Mouse (Mus musculus) kidney, embryonic 15.5 days (tissue): ENCODE data around the gene Dlx3. TPM values are rescaled to one million over a fixed set of nuclear protein-coding genes. Genes with fewer than 3 reads are reported as not detected.

ENCODE experiments used
- ATAC-seq: fragments of 200-750 bp; cut with Nextera tagmentation; replicated peaks from 2 replicates; pipeline ENCODE4 v1.8.0; 2017; ENCODE audit warnings: moderate TSS enrichment; ENCODE audit not compliant: low FRiP score
- H3K27ac ChIP-seq: fragments of 300-500 bp; sonication (generic); 2 replicates; pipeline ENCODE4 v1.5.1; 2015; ENCODE audit warnings: mild to moderate bottlenecking, inconsistent platforms
- H3K27me3 ChIP-seq: fragments of 300-500 bp; sonication (generic); 2 replicates; pipeline ENCODE4 v1.6.1; 2015; ENCODE audit warnings: inconsistent platforms
- H3K36me3 ChIP-seq: fragments of 300-500 bp; sonication (generic); 2 replicates; pipeline ENCODE4 v1.6.1; 2015; ENCODE audit warnings: inconsistent platforms
- H3K4me1 ChIP-seq: fragments of 300-500 bp; sonication (generic); 2 replicates; pipeline ENCODE4 v1.6.1; 2015; ENCODE audit warnings: inconsistent platforms
- H3K4me2 ChIP-seq: fragments of 300-500 bp; sonication (generic); 2 replicates; pipeline ENCODE4 v1.6.1; 2015; ENCODE audit warnings: moderate library complexity, mild to moderate bottlenecking, inconsistent platforms
- H3K4me3 ChIP-seq: fragments of 300-500 bp; sonication (generic); replicated peaks from 2 replicates; pipeline ENCODE4 v1.5.1; 2015; ENCODE audit warnings: mild to moderate bottlenecking, inconsistent platforms
- H3K9ac ChIP-seq: fragments of 300-500 bp; sonication (generic); 2 replicates; pipeline ENCODE4 v1.6.1; 2015; ENCODE audit warnings: mild to moderate bottlenecking, inconsistent platforms
- H3K9me3 ChIP-seq: fragments of 300-500 bp; sonication (generic); replicated peaks from 2 replicates; pipeline ENCODE4 v1.6.1; 2016; ENCODE audit warnings: inconsistent platforms
- WGBS: fragments of 180-500 bp; shearing (Covaris S2); methylation state at CpG from one replicate; pipeline ENCODE4 v1.1.7; 2015; ENCODE audit warnings: mixed read lengths; 5-methylcytosine and 5-hydroxymethylcytosine counted together
- polyA plus RNA-seq: library from polyadenylated mRNA; unstranded; fragments of >200 nt; fragmentation: Nextera tagmentation; extraction: Ambion mirVana; gene quantifications from 2 replicates; pipeline ENCODE4 v1.2.1, GENCODE M21; 2015

Dlx3 gene
- polyA plus RNA-seq, 1 experiment from 2014 or later, result 0.78 TPM

GRCm38 (mm10) chr11:95079256-95079875 is 40.6 kb upstream of the Dlx3 start:
- no peaks in the 10 kb centered on the region for H3K9me3 ChIP-seq
- peak overlapping the region; percentile 78; the same call in 1 of the 2 replicates for H3K27ac ChIP-seq
- no peak overlapping the region for H3K4me3 ChIP-seq
- no peak overlapping the region for H3K9ac ChIP-seq
- H3K4me2 ChIP-seq, result 0 out of 2 replicates have a peak overlapping the region, but pooled peaks have one; percentile 98
- WGBS, result 68% methylated on average over 6 of the region's 6 CpGs
- no peaks in the 10 kb centered on the region for H3K36me3 ChIP-seq
- peaks cover 27% of the 10 kb centered on the region for H3K27me3 ChIP-seq
- H3K4me1 ChIP-seq, result peaks cover 82% of the 10 kb centered on the region
- ATAC-seq, result no peak

GRCm38 (mm10) chr11:95080783-95081182 is 39.1 kb upstream of the Dlx3 start:
- 47% methylated on average over 6 of the region's 6 CpGs for WGBS
- H3K36me3 ChIP-seq, result no peaks in the 10 kb centered on the region
- H3K9me3 ChIP-seq, result no peaks in the 10 kb centered on the region
- peaks cover 79% of the 10 kb centered on the region for H3K4me1 ChIP-seq
- H3K9ac ChIP-seq, result no peak overlapping the region
- H3K4me2 ChIP-seq, result no peak overlapping the region
- ATAC-seq, result no peak
- H3K4me3 ChIP-seq, result no peak overlapping the region
- H3K27ac ChIP-seq, result peak overlapping the region; percentile 78
- peaks cover 21% of the 10 kb centered on the region for H3K27me3 ChIP-seq

GRCm38 (mm10) chr11:95082896-95083295 is 37.0 kb upstream of the Dlx3 start:
- Histone ChIP-seq H3K27ac (no peak overlapping the region), H3K4me1 (peaks cover 79% of the 10 kb centered on the region), H3K27me3 (peaks cover 2% of the 10 kb centered on the region; the same call in 1 of the 2 replicates), H3K4me3 (no peak overlapping the region), H3K9ac (no peak overlapping the region), H3K4me2 (no peak overlapping the region), H3K9me3 (no peaks in the 10 kb centered on the region), H3K36me3 (no peaks in the 10 kb centered on the region)
- 84% methylated on average over 7 of the region's 7 CpGs for WGBS
- ATAC-seq, result no peak

DNA sequence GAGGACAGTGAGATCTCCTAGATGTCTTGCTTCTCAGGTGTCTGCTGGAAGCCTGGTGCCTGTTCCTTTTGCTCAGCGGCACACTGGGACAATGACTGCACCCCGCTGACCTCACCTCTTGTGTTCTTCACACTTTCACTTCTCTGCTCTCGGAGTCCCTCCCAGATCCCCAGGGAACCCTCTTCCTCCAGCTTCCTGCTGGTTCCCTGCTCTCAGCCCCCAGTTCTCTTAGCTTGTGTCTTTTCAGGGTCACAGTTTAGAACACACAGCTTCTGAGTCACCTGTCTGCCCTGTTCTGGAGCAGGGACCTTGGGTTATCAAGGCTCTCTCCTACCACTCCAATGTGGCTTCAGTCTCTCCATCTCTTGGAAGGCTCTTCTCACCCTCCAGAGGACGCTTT is 35.7 kb upstream of the Dlx3 start:
- Histone ChIP-seq H3K9me3 (no peaks in the 10 kb centered on the region), H3K27me3 (no peaks in the 10 kb centered on the region), H3K9ac (no peak overlapping the region), H3K27ac (0 out of 2 replicates have a peak overlapping the region, but pooled peaks have one; percentile 41), H3K36me3 (no peaks in the 10 kb centered on the region), H3K4me3 (no peak overlapping the region), H3K4me1 (peaks cover 78% of the 10 kb centered on the region), H3K4me2 (no peak overlapping the region)
- no peak for ATAC-seq
- WGBS, result 43% methylated on average over 4 of the region's 4 CpGs

- Histone ChIP-seq H3K4me1 (peaks cover 75% of the 10 kb centered on the region), H3K27ac (peak overlapping the region; percentile 81)
- no peak for ATAC-seq
Measured at GRCm38 (mm10) chr11:95084811-95085382, 35.0 kb upstream of the Dlx3 start.

DNA sequence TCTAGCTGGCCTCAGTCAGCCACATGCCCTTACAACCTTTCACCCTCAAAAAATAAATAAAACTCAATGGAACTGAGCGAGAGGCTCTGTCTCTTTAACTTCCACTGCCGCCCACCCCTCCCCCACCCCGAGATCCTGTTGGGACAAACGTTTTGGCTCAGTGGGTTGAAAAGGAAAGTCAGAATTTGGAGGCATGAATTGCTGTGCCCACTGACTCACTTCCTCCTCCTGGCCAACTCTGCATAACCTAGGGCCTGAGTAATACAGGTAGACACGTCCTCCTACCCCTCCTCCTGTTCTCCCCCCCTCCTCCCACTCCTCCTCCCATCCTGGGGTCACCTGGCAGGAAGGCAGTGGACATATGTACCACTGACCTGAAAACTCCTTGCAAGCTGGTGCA is 34.2 kb upstream of the Dlx3 start:
- no peaks in the 10 kb centered on the region for H3K27me3 ChIP-seq
- WGBS, result 7% methylated on average over 5 of the region's 5 CpGs
- no peak overlapping the region for H3K4me3 ChIP-seq
- peak overlapping the region; percentile 81 for H3K27ac ChIP-seq
- peak overlapping the region; percentile 24; the same call in 1 of the 2 replicates for H3K4me2 ChIP-seq
- ATAC-seq, result peak; percentile 59
- peaks cover 67% of the 10 kb centered on the region for H3K4me1 ChIP-seq
- H3K9me3 ChIP-seq, result no peaks in the 10 kb centered on the region
- H3K36me3 ChIP-seq, result no peaks in the 10 kb centered on the region
- H3K9ac ChIP-seq, result no peak overlapping the region

More at GRCm38 (mm10) chr11:95084811-95085382, 35.0 kb upstream of the Dlx3 start:
- WGBS, result 46% methylated on average over 5 of the region's 5 CpGs
- H3K27me3 ChIP-seq, result no peaks in the 10 kb centered on the region
- H3K4me2 ChIP-seq, result no peak overlapping the region
- no peak overlapping the region for H3K4me3 ChIP-seq
- H3K36me3 ChIP-seq, result no peaks in the 10 kb centered on the region
- no peaks in the 10 kb centered on the region for H3K9me3 ChIP-seq
- no peak overlapping the region for H3K9ac ChIP-seq

DNA sequence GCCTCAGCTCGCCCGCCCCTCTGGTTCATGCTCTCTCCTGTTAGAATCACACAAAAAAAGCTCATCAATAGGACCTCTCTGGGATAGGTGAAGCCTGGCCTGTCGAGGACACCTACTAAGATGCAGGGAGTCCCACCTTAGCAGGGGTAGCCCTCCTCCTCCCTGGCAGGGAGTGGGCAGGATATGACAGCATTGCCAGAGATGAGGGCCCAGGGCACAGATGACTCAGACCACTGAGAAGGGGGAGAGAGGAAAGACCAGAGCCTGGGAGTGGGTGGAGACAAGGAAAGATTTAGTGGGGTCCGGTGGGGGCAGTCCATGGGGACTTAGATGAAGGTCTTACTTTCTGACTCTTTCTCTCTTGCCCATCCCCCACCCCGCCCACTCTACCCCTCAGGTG is 33.7 kb upstream of the Dlx3 start:
- Histone ChIP-seq H3K9me3 (no peaks in the 10 kb centered on the region), H3K4me1 (peaks cover 62% of the 10 kb centered on the region), H3K36me3 (no peaks in the 10 kb centered on the region), H3K9ac (no peak overlapping the region), H3K27ac (peak overlapping the region; percentile 81), H3K4me3 (no peak overlapping the region), H3K4me2 (no peak overlapping the region), H3K27me3 (no peaks in the 10 kb centered on the region)
- 43% methylated on average over 5 of the region's 5 CpGs for WGBS
- ATAC-seq, result peak; percentile 26

GRCm38 (mm10) chr11:95087301-95088228 is 32.4 kb upstream of the Dlx3 start:
- Histone ChIP-seq H3K27ac (peak overlapping the region; percentile 46), H3K4me3 (no peak overlapping the region), H3K4me2 (no peak overlapping the region), H3K36me3 (no peaks in the 10 kb centered on the region), H3K9me3 (no peaks in the 10 kb centered on the region), H3K4me1 (peaks cover 53% of the 10 kb centered on the region), H3K9ac (no peak overlapping the region), H3K27me3 (no peaks in the 10 kb centered on the region)
- ATAC-seq, result no peak
- 68% methylated on average over 17 of the region's 17 CpGs for WGBS

- Histone ChIP-seq H3K27me3 (no peaks in the 10 kb centered on the region), H3K4me3 (no peak overlapping the region), H3K4me2 (no peak overlapping the region), H3K27ac (peak overlapping the region; percentile 61; the same call in 1 of the 2 replicates), H3K9me3 (no peaks in the 10 kb centered on the region), H3K9ac (no peak overlapping the region), H3K36me3 (no peaks in the 10 kb centered on the region), H3K4me1 (peaks cover 48% of the 10 kb centered on the region)
- WGBS, result 64% methylated on average over 7 of the region's 7 CpGs
- no peak for ATAC-seq
Measured at GRCm38 (mm10) chr11:95088286-95088685, 31.6 kb upstream of the Dlx3 start.

- Histone ChIP-seq H3K27me3 (no peaks in the 10 kb centered on the region), H3K27ac (peak overlapping the region; percentile 61), H3K4me2 (no peak overlapping the region), H3K36me3 (no peaks in the 10 kb centered on the region), H3K4me3 (no peak overlapping the region), H3K9ac (no peak overlapping the region), H3K9me3 (no peaks in the 10 kb centered on the region), H3K4me1 (peaks cover 48% of the 10 kb centered on the region)
- 52% methylated on average over 16 of the region's 16 CpGs for WGBS
- no peak for ATAC-seq
Measured at GRCm38 (mm10) chr11:95088857-95089779, 30.8 kb upstream of the Dlx3 start.

DNA sequence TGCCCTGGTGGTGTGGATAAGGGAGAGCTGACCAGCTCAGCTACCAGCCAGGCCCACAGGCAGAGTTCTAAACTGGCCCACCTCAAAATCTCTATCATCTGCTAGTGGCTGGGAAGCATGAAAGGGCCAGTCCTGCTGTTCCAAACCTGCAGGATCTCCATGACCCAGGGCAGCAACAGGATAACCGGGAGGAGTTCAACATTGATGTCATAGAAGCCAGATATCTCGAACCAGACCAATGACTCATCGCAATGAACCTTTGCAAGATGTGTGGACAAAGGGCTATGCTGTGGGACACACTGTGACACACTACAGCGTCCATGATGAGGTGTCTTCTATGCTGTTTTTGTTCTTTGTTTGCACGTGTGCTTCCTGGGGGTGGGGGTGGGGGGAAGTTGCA is 26.8 kb upstream of the Dlx3 start:
- no peak overlapping the region for H3K27ac ChIP-seq
- H3K27me3 ChIP-seq, result no peaks in the 10 kb centered on the region
- peaks cover 40% of the 10 kb centered on the region for H3K4me1 ChIP-seq
- no peaks in the 10 kb centered on the region for H3K9me3 ChIP-seq
- no peaks in the 10 kb centered on the region for H3K36me3 ChIP-seq
- no peak for ATAC-seq
- H3K4me2 ChIP-seq, result no peak overlapping the region
- 77% methylated on average over 5 of the region's 5 CpGs for WGBS
- no peak overlapping the region for H3K4me3 ChIP-seq
- H3K9ac ChIP-seq, result no peak overlapping the region
